Mouse (Mus musculus) ovary, postnatal 14 days (tissue): ENCODE results near the gene Crkl.

Source experiments
- DNase-seq: peaks from one replicate; pipeline ENCODE4 v3.0.0; 2022; ENCODE audit warnings: low spot score

Crkl gene

GRCm38 (mm10) chr16:17451541-17452372 is at the start of gene Crkl:
Gene Crkl (plus strand): TSS chr16:17451987.
- DNase-seq, result peak; percentile 96

GRCm38 (mm10) chr16:17402855-17403254 is 48.9 kb upstream of the Crkl start:
- DNase-seq, result peak; percentile 24

GRCm38 (mm10) chr16:17405271-17405696 is 46.5 kb upstream of the Crkl start:
- peak; percentile 49 for DNase-seq

- DNase-seq, result peak; percentile 99
Observed at GRCm38 (mm10) chr16:17405736-17406443, 45.9 kb upstream of the Crkl start, which contains the start of the genes Snap29 and Pi4ka. Gene Snap29 (plus strand): TSS chr16:17405986. Gene Pi4ka (minus strand): TSS chr16:17406314.

GRCm38 (mm10) chr16:17406512-17407231 is 45.1 kb upstream of the Crkl start:
- no peak for DNase-seq

- DNase-seq, result no peak
Observed at GRCm38 (mm10) chr16:17409046-17409445, 42.7 kb upstream of the Crkl start.

- no peak for DNase-seq
Observed at GRCm38 (mm10) chr16:17410209-17410608, 41.6 kb upstream of the Crkl start.

GRCm38 (mm10) chr16:17423021-17423420 is 28.8 kb upstream of the Crkl start:
- DNase-seq, result no peak

GRCm38 (mm10) chr16:17432576-17432975 is 19.2 kb upstream of the Crkl start:
- DNase-seq, result no peak

GRCm38 (mm10) chr16:17452373-17452715 is 557 bp downstream of the Crkl start:
- DNase-seq, result no peak

- DNase-seq, result no peak
Observed at GRCm38 (mm10) chr16:17456901-17457300, 5.1 kb downstream of the Crkl start.

GRCm38 (mm10) chr16:17460254-17460653 is 8.5 kb downstream of the Crkl start:
- no peak for DNase-seq

GRCm38 (mm10) chr16:17461596-17461995 is 9.8 kb downstream of the Crkl start:
- no peak for DNase-seq

- no peak for DNase-seq
Observed at GRCm38 (mm10) chr16:17463184-17463583, 11.4 kb downstream of the Crkl start.

GRCm38 (mm10) chr16:17466875-17467663 is 15.3 kb downstream of the Crkl start:
- DNase-seq, result no peak

GRCm38 (mm10) chr16:17472498-17472897 is 20.7 kb downstream of the Crkl start:
- no peak for DNase-seq

GRCm38 (mm10) chr16:17474091-17474490 is 22.3 kb downstream of the Crkl start:
- no peak for DNase-seq

- no peak for DNase-seq
Observed at GRCm38 (mm10) chr16:17474761-17475160, 23.0 kb downstream of the Crkl start.

GRCm38 (mm10) chr16:17475326-17475725 is 23.5 kb downstream of the Crkl start:
- no peak for DNase-seq

- DNase-seq, result no peak
Observed at GRCm38 (mm10) chr16:17478331-17478943, 26.6 kb downstream of the Crkl start.

- no peak for DNase-seq
Observed at GRCm38 (mm10) chr16:17481465-17481864, 29.7 kb downstream of the Crkl start.
